Mouse (Mus musculus) intestine, embryonic 14.5 days (tissue): ENCODE measurements around the gene Ercc2. TPM values are rescaled to one million over a fixed set of nuclear protein-coding genes. Genes with fewer than 3 reads are reported as not detected.
A peak's percentile ranks its signal among the peaks of the same experiment; 100 is the strongest.

Experiments used
- ATAC-seq: fragments of 200-750 bp; cut with Nextera tagmentation; replicated peaks from 2 replicates; pipeline ENCODE4 v1.8.0; 2017; ENCODE audit warnings: low read depth, moderate number of reproducible peaks, moderate TSS enrichment, moderate library complexity; ENCODE audit not compliant: low FRiP score, low TSS enrichment
- DNase-seq: peaks from one replicate; pipeline ENCODE4 v3.0.0-alpha.2; 2018; ENCODE audit warnings: low spot score
- H3K27ac ChIP-seq: fragments of 300-500 bp; sonication (generic); 2 replicates; pipeline ENCODE4 v1.5.1; 2014; ENCODE audit warnings: low read depth, mild to moderate bottlenecking, control low read depth
- H3K27me3 ChIP-seq: fragments of 300-500 bp; sonication (generic); replicated peaks from 2 replicates; pipeline ENCODE4 v1.6.1; 2014; ENCODE audit warnings: low read length, control low read depth; ENCODE audit not compliant: control insufficient read depth, insufficient read depth
- H3K36me3 ChIP-seq: fragments of 300-500 bp; sonication (generic); 2 replicates; pipeline ENCODE4 v1.6.1; 2014; ENCODE audit warnings: low read length, control low read depth; ENCODE audit not compliant: control insufficient read depth, insufficient read depth
- H3K4me1 ChIP-seq: fragments of 300-500 bp; sonication (generic); replicated peaks from 2 replicates; pipeline ENCODE4 v1.6.1; 2014; ENCODE audit warnings: low read length, control low read depth, mixed read lengths; ENCODE audit not compliant: control insufficient read depth, insufficient read depth
- H3K4me2 ChIP-seq: fragments of 300-500 bp; sonication (generic); 2 replicates; pipeline ENCODE4 v1.6.1; 2014; ENCODE audit warnings: low read length
- H3K4me3 ChIP-seq: fragments of 300-500 bp; sonication (generic); 2 replicates; pipeline ENCODE4 v1.5.1; 2014; ENCODE audit warnings: low read depth, low read length, control low read depth, mixed read lengths
- H3K9ac ChIP-seq: fragments of 300-500 bp; sonication (generic); 2 replicates; pipeline ENCODE4 v1.6.1; 2014; ENCODE audit warnings: mild to moderate bottlenecking, low read length
- H3K9me3 ChIP-seq: fragments of 300-500 bp; sonication (generic); 2 replicates; pipeline ENCODE4 v1.6.1; 2016; ENCODE audit warnings: low read length, control low read depth; ENCODE audit not compliant: control insufficient read depth
- WGBS: fragments of 180-500 bp; shearing (Covaris S2); extraction: QIAGEN DNeasy Blood & Tissue Kit; methylation state at CpG from one replicate; pipeline ENCODE4 v1.1.7; 2014; 5-methylcytosine and 5-hydroxymethylcytosine counted together
- polyA plus RNA-seq: library from polyadenylated mRNA; unstranded; fragments of >200 nt; fragmentation: Nextera tagmentation; extraction: Ambion mirVana; gene quantifications from 2 replicates; pipeline ENCODE4 v1.2.1, GENCODE M21; 2014

Gene Ercc2
- polyA plus RNA-seq, 1 experiment from 2014 or later, result 11.3 TPM

GRCm38 (mm10) chr7:19365376-19365775 is 16.4 kb upstream of the Ercc2 start:
- ATAC-seq (no peak), DNase-seq (no peak)
- peaks cover 5% of the 10 kb centered on the region; the same call in 1 of the 2 replicates for H3K27me3 ChIP-seq
- no peak overlapping the region for H3K9ac ChIP-seq
- no peak overlapping the region for H3K4me2 ChIP-seq
- H3K9me3 ChIP-seq, result no peaks in the 10 kb centered on the region
- no peak overlapping the region for H3K27ac ChIP-seq
- 72% methylated on average over 4 of the region's 4 CpGs for WGBS
- no peaks in the 10 kb centered on the region for H3K36me3 ChIP-seq
- peaks cover 14% of the 10 kb centered on the region; the same call in 1 of the 2 replicates for H3K4me1 ChIP-seq
- H3K4me3 ChIP-seq, result no peak overlapping the region

- no peak overlapping the region for H3K27ac ChIP-seq
- peak; percentile 66 for DNase-seq
- H3K36me3 ChIP-seq, result no peaks in the 10 kb centered on the region
- H3K9ac ChIP-seq, result no peak overlapping the region
- no peak for ATAC-seq
- peaks cover 5% of the 10 kb centered on the region; the same call in 1 of the 2 replicates for H3K27me3 ChIP-seq
- H3K4me3 ChIP-seq, result no peak overlapping the region
- no peaks in the 10 kb centered on the region for H3K9me3 ChIP-seq
- WGBS, result 23% methylated on average over 16 of the region's 16 CpGs
- H3K4me2 ChIP-seq, result no peak overlapping the region
- no peaks in the 10 kb centered on the region for H3K4me1 ChIP-seq
Measured at GRCm38 (mm10) chr7:19368380-19368779, 13.4 kb upstream of the Ercc2 start.

GRCm38 (mm10) chr7:19369823-19370425 is 11.9 kb upstream of the Ercc2 start:
- peak; percentile 69; the same call in 1 of the 2 replicates for ATAC-seq
- Histone ChIP-seq H3K9ac (peak overlapping the region; percentile 33), H3K36me3 (no peaks in the 10 kb centered on the region), H3K27me3 (peaks cover 5% of the 10 kb centered on the region; the same call in 1 of the 2 replicates), H3K4me2 (peak overlapping the region; percentile 60), H3K27ac (no peak overlapping the region), H3K9me3 (no peaks in the 10 kb centered on the region), H3K4me1 (no peaks in the 10 kb centered on the region), H3K4me3 (peak overlapping the region; percentile 26)
- WGBS, result 17% methylated on average over 46 of the region's 46 CpGs
- peak; percentile 84 for DNase-seq

GRCm38 (mm10) chr7:19373367-19373766 is 8.4 kb upstream of the Ercc2 start:
- Histone ChIP-seq H3K27ac (no peak overlapping the region), H3K4me2 (no peak overlapping the region), H3K4me3 (no peak overlapping the region), H3K36me3 (no peaks in the 10 kb centered on the region), H3K4me1 (no peaks in the 10 kb centered on the region), H3K27me3 (peaks cover 5% of the 10 kb centered on the region; the same call in 1 of the 2 replicates), H3K9me3 (no peaks in the 10 kb centered on the region), H3K9ac (no peak overlapping the region)
- ATAC-seq (no peak), DNase-seq (no peak)
- WGBS, result 82% methylated on average over 2 of the region's 2 CpGs

GRCm38 (mm10) chr7:19375368-19375767 is 6.4 kb upstream of the Ercc2 start:
- no peaks in the 10 kb centered on the region for H3K27me3 ChIP-seq
- DNase-seq (no peak), ATAC-seq (no peak)
- no peak overlapping the region for H3K4me3 ChIP-seq
- H3K4me2 ChIP-seq, result no peak overlapping the region
- H3K9me3 ChIP-seq, result no peaks in the 10 kb centered on the region
- H3K27ac ChIP-seq, result no peak overlapping the region
- no peak overlapping the region for H3K9ac ChIP-seq
- no peaks in the 10 kb centered on the region for H3K4me1 ChIP-seq
- no peaks in the 10 kb centered on the region for H3K36me3 ChIP-seq
- WGBS, result 74% methylated on average over 18 of the region's 18 CpGs

GRCm38 (mm10) chr7:19376019-19376418 is 5.8 kb upstream of the Ercc2 start:
- ATAC-seq (no peak), DNase-seq (no peak)
- Histone ChIP-seq H3K9me3 (no peaks in the 10 kb centered on the region), H3K9ac (no peak overlapping the region), H3K36me3 (no peaks in the 10 kb centered on the region), H3K27me3 (no peaks in the 10 kb centered on the region), H3K4me2 (no peak overlapping the region), H3K4me1 (no peaks in the 10 kb centered on the region), H3K4me3 (no peak overlapping the region), H3K27ac (no peak overlapping the region)
- 85% methylated on average over 4 of the region's 4 CpGs for WGBS

GRCm38 (mm10) chr7:19378049-19378448 is 3.8 kb upstream of the Ercc2 start:
- Histone ChIP-seq H3K36me3 (no peaks in the 10 kb centered on the region), H3K27ac (no peak overlapping the region)

GRCm38 (mm10) chr7:19382166-19382541 is 344 bp downstream of the Ercc2 start:
- H3K27me3 ChIP-seq, result no peaks in the 10 kb centered on the region
- peak overlapping the region; percentile 84 for H3K4me3 ChIP-seq
- WGBS, result under 1% methylated on average over 29 of the region's 37 CpGs
- H3K27ac ChIP-seq, result no peak overlapping the region
- peaks cover 14% of the 10 kb centered on the region for H3K4me1 ChIP-seq
- DNase-seq (no peak), ATAC-seq (peak; percentile 62)
- H3K9ac ChIP-seq, result peak overlapping the region; percentile 73
- H3K4me2 ChIP-seq, result peak overlapping the region; percentile 89
- H3K36me3 ChIP-seq, result peaks cover 31% of the 10 kb centered on the region
- H3K9me3 ChIP-seq, result no peaks in the 10 kb centered on the region

More at GRCm38 (mm10) chr7:19378049-19378448, 3.8 kb upstream of the Ercc2 start:
- no peak overlapping the region for H3K4me2 ChIP-seq
- peaks cover 6% of the 10 kb centered on the region for H3K4me1 ChIP-seq
- no peak overlapping the region for H3K4me3 ChIP-seq
- no peak overlapping the region for H3K9ac ChIP-seq
- ATAC-seq, result no peak
- no peak for DNase-seq
- 70% methylated on average over 8 of the region's 8 CpGs for WGBS
- no peaks in the 10 kb centered on the region for H3K27me3 ChIP-seq
- H3K9me3 ChIP-seq, result no peaks in the 10 kb centered on the region

- 86% methylated on average over 9 of the region's 9 CpGs for WGBS
- H3K9ac ChIP-seq, result no peak overlapping the region
- peaks cover 14% of the 10 kb centered on the region for H3K4me1 ChIP-seq
- H3K4me3 ChIP-seq, result no peak overlapping the region
- DNase-seq (no peak), ATAC-seq (no peak)
- no peak overlapping the region for H3K4me2 ChIP-seq
- no peak overlapping the region for H3K27ac ChIP-seq
- no peaks in the 10 kb centered on the region for H3K9me3 ChIP-seq
- peaks cover 45% of the 10 kb centered on the region for H3K36me3 ChIP-seq
- no peaks in the 10 kb centered on the region for H3K27me3 ChIP-seq
Measured at GRCm38 (mm10) chr7:19383708-19384107, 1.9 kb downstream of the Ercc2 start.
